1 mouse cellular context compared by ENCODE assay signal in genomic region chr3:89391663-89392511, GRCm38 (mm10).
TF ChIP-seq lines count a peak whose summit lies in the region.

No protein-coding gene starts in this region.

TF ChIP-seq in CH12.LX, 34 proteins besides CTCF, POLR2A, EP300 and RAD21 (continued from another document):
- TF ChIP-seq KAT2A (IDR thresholded peaks at IDR 0.05; ENCODE audit: insufficient replicate concordance, low read length) (peak; percentile 56; the same call in 1 of the 2 replicates), NRF1 (IDR thresholded peaks at IDR 0.05; ENCODE audit: low read depth, low read length) (peak; percentile 62), SMC3 (IDR thresholded peaks at IDR 0.05; ENCODE audit: low read depth, low read length) (no peak), GABPA (IDR thresholded peaks at IDR 0.05; ENCODE audit: insufficient replicate concordance, low read depth, low read length) (no peak), USF2 (conservative IDR thresholded peaks at IDR 0.05; ENCODE audit: low read depth, low read length) (no peak), ZC3H11A (IDR thresholded peaks at IDR 0.05; ENCODE audit: low read depth, low read length) (no peak), BHLHE40 (IDR thresholded peaks at IDR 0.05; ENCODE audit: low read depth, low read length) (peak; percentile 71), ETS1 (conservative IDR thresholded peaks at IDR 0.05; ENCODE audit: low read depth, low read length) (peak; percentile 89), RCOR1 (conservative IDR thresholded peaks at IDR 0.05; ENCODE audit: low read depth, low read length) (no peak), JUN (IDR thresholded peaks at IDR 0.05; ENCODE audit: insufficient read depth, low read depth, low read length) (0 out of 2 replicates have a peak, but pooled peaks have one; percentile 41), TBP (conservative IDR thresholded peaks at IDR 0.05; ENCODE audit: low read depth, low read length) (no peak), NELFE (IDR thresholded peaks at IDR 0.05; ENCODE audit: low read depth, low read length) (0 out of 2 replicates have a peak, but pooled peaks have one; percentile 10), ZMIZ1 (IDR thresholded peaks at IDR 0.05; ENCODE audit: low read depth, low read length) (peak; percentile 65; the same call in 1 of the 2 replicates), E2F4 (IDR thresholded peaks at IDR 0.05; ENCODE audit: insufficient replicate concordance, low read depth, low read length) (no peak), HCFC1 (IDR thresholded peaks at IDR 0.05; ENCODE audit: low read depth, low read length) (peak; percentile 64), ZNF384 (IDR thresholded peaks at IDR 0.05; ENCODE audit: low read depth, low read length) (no peak), IRF4 (IDR thresholded peaks at IDR 0.05; ENCODE audit: low read depth, low read length) (peak; percentile 86), UBTF (IDR thresholded peaks at IDR 0.05; ENCODE audit: low read depth, low read length) (no peak)
